ENCODE assay signal across 9 mouse cellular contexts in the genomic region with DNA sequence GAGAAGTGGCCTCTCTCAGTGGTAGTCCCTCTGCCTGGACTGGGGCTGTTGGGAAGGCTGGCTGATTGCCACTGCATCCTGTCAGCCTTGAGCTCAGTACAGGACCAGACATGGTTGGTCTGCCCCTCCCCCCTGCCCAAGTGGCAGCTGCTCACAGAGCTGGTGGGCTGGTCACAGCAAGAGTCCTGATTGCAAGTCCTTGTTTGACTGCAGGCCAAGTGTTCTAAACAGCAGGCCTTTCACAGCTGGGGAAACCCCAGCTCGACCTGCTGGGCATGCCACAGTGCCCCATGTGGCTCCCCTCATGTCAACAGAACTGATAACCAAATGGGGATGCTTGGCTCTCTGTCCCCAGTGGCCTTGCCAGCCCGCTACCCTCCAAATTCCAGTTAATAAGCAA. TPM values are rescaled to one million over a fixed set of nuclear protein-coding genes. Genes with fewer than 3 reads are reported as not detected.
A peak's percentile ranks its signal among the peaks of the same experiment; 100 is the strongest.
DNase-seq lines count a peak whose midpoint lies in the region; ATAC-seq lines count a peak whose summit lies in the region.
"Had no signal": no experiment of that assay in that cellular context is flagged by ENCODE, and none has a peak within 500 bp of the region (broad histone marks: within the 10 kb centered on the region; RNA-seq: fewer than 3 reads in every experiment).

No protein-coding gene starts in this region.

- H3K27me3 ChIP-seq in embryonic facial prominence, embryonic 10.5 days (replicated peaks; ENCODE audit: low read depth, poor library complexity, severe bottlenecking) = no peaks in the 10 kb centered on the region
- no peaks in the 10 kb centered on the region for H3K27me3 ChIP-seq in heart, embryonic 13.5 days (replicated peaks)
- no peaks in the 10 kb centered on the region for H3K27me3 ChIP-seq in stomach, embryonic 15.5 days (replicated peaks)

- no peak overlapping the region; the same call in 1 of the 2 replicates for H3K27ac ChIP-seq in embryonic facial prominence, embryonic 10.5 days (replicated peaks)
- peak overlapping the region; percentile 77 for H3K27ac ChIP-seq in heart, embryonic 13.5 days (replicated peaks)
- H3K27ac ChIP-seq in stomach, embryonic 15.5 days = no peak overlapping the region
- H3K27ac ChIP-seq: macrophage had no signal

- H3K36me3 ChIP-seq in embryonic facial prominence, embryonic 10.5 days (replicated peaks) = no peaks in the 10 kb centered on the region
- no peaks in the 10 kb centered on the region for H3K36me3 ChIP-seq in heart, embryonic 13.5 days
- H3K36me3 ChIP-seq in stomach, embryonic 15.5 days = no peaks in the 10 kb centered on the region

- WGBS in embryonic facial prominence, embryonic 10.5 days = 26% methylated on average over 2 of the region's 2 CpGs
- 4% methylated on average over 2 of the region's 2 CpGs for WGBS in heart, embryonic 13.5 days
- WGBS in stomach, embryonic 15.5 days = 21% methylated on average over 2 of the region's 2 CpGs

- peak; percentile 87 for ATAC-seq in heart, embryonic 13.5 days (ENCODE audit: extremely low read depth, insufficient number of reproducible peaks, low FRiP score, low TSS enrichment)
- ATAC-seq in stomach, embryonic 15.5 days (ENCODE audit: insufficient read depth, low FRiP score, low read depth) = peak; percentile 82

- DNase-seq in right cerebral cortex, postnatal 10 days (ENCODE audit: low spot score in 2 of 2) = peak; percentile 81 to 82
- no peak for DNase-seq in right cerebral cortex, adult 18-20 months
- peak; percentile 69 for DNase-seq in embryonic facial prominence, embryonic 10.5 days (ENCODE audit: low spot score)
- DNase-seq in layer of hippocampus, adult 9-11 months = peak; percentile 63
- peak; percentile 47 for DNase-seq in lung, postnatal 25 days (ENCODE audit: low spot score)
- DNase-seq in thymus, postnatal 25 days = no peak

- no peaks in the 10 kb centered on the region for H3K9me3 ChIP-seq in embryonic facial prominence, embryonic 10.5 days
- H3K9me3 ChIP-seq in heart, embryonic 13.5 days = no peaks in the 10 kb centered on the region
- H3K9me3 ChIP-seq in stomach, embryonic 15.5 days = no peaks in the 10 kb centered on the region

- peak overlapping the region; percentile 30; the same call in 1 of the 2 replicates for H3K4me2 ChIP-seq in heart, embryonic 13.5 days
- H3K4me2 ChIP-seq in stomach, embryonic 15.5 days = no peak overlapping the region

- H3K9ac ChIP-seq in heart, embryonic 13.5 days = no peak overlapping the region
- H3K9ac ChIP-seq in stomach, embryonic 15.5 days = no peak overlapping the region

- H3K4me3 ChIP-seq in embryonic facial prominence, embryonic 10.5 days = no peak overlapping the region
- no peak overlapping the region for H3K4me3 ChIP-seq in heart, embryonic 13.5 days
- H3K4me3 ChIP-seq in stomach, embryonic 15.5 days (replicated peaks) = no peak overlapping the region

- H3K4me1 ChIP-seq in embryonic facial prominence, embryonic 10.5 days = peaks cover 15% of the 10 kb centered on the region
- peaks cover 20% of the 10 kb centered on the region for H3K4me1 ChIP-seq in heart, embryonic 13.5 days
- 0 out of 2 replicates have a peak, but pooled peaks cover 7% of the 10 kb centered on the region for H3K4me1 ChIP-seq in stomach, embryonic 15.5 days

RNA-seq across cellular contexts. Expression of a gene that starts 54.1 kb away (rescaled TPM):
- polyA plus RNA-seq in embryonic facial prominence, embryonic 10.5 days (2016; fragmentation: Nextera tagmentation; extraction: Ambion mirVana) = 6.5 and 6.8 TPM in 2 replicates
- polyA plus RNA-seq in heart, embryonic 13.5 days (2015; fragmentation: Nextera tagmentation; extraction: Ambion mirVana) = 3.6 and 3.9 TPM in 2 replicates
- 7.9 and 9.4 TPM in 2 replicates for polyA plus RNA-seq in stomach, embryonic 15.5 days (2015; fragmentation: Nextera tagmentation; extraction: Ambion mirVana)

RNA-seq across cellular contexts. Expression of a gene that starts 58.4 kb away (rescaled TPM):
- 0.62 and 2.0 TPM in 2 replicates for polyA plus RNA-seq in embryonic facial prominence, embryonic 10.5 days (2016; fragmentation: Nextera tagmentation; extraction: Ambion mirVana)
- 0.48 and 0.51 TPM in 2 replicates for polyA plus RNA-seq in heart, embryonic 13.5 days (2015; fragmentation: Nextera tagmentation; extraction: Ambion mirVana)
- polyA plus RNA-seq in stomach, embryonic 15.5 days (2015; fragmentation: Nextera tagmentation; extraction: Ambion mirVana) = 3.0 and 3.6 TPM in 2 replicates
- polyA plus RNA-seq: macrophage had no signal

Comparison
In these comparisons a context has a peak if more than half of its experiments do, and no peak if none do; other contexts are left out.
1. DNase-seq: peak in right cerebral cortex, postnatal 10 days (2 of 2), embryonic facial prominence, embryonic 10.5 days (single experiment), layer of hippocampus, adult 9-11 months (single experiment) and lung, postnatal 25 days (single experiment); none in right cerebral cortex, adult 18-20 months (single experiment) and thymus, postnatal 25 days (single experiment).